Mouse (Mus musculus): ENCODE measurements around the gene Blm. TPM values are rescaled to one million over a fixed set of nuclear protein-coding genes. Genes with fewer than 3 reads are reported as not detected.

Gene Blm
- polyA plus RNA-seq (2012; rRNA removed), result 1.7 and 2.1 TPM in 2 replicates

GRCm38 (mm10) chr7:80535009-80535744, at the start of gene Blm:
TSS of gene Blm (minus strand) at chr7:80535119.
- DNase-seq (ENCODE audit: low read depth), result peak; percentile 87

GRCm38 (mm10) chr7:80583981-80584380, 49.1 kb upstream of the Blm start:
- DNase-seq (ENCODE audit: low read depth), result no peak

- no peak for DNase-seq (ENCODE audit: low read depth)
These were observed 48.0 kb upstream of the Blm start for GRCm38 (mm10) chr7:80582821-80583451.

GRCm38 (mm10) chr7:80580368-80580767, 45.4 kb upstream of the Blm start:
- DNase-seq (ENCODE audit: low read depth), result no peak

GRCm38 (mm10) chr7:80577417-80577980, 42.6 kb upstream of the Blm start:
- no peak for DNase-seq (ENCODE audit: low read depth)

GRCm38 (mm10) chr7:80576626-80577025, 41.7 kb upstream of the Blm start:
- no peak for DNase-seq (ENCODE audit: low read depth)

GRCm38 (mm10) chr7:80575750-80576149, 40.8 kb upstream of the Blm start:
- no peak for DNase-seq (ENCODE audit: low read depth)

- no peak for DNase-seq (ENCODE audit: low read depth)
These were observed 38.2 kb upstream of the Blm start for GRCm38 (mm10) chr7:80573076-80573475.

GRCm38 (mm10) chr7:80567982-80568381, 33.1 kb upstream of the Blm start:
- no peak for DNase-seq (ENCODE audit: low read depth)

GRCm38 (mm10) chr7:80561931-80562330, 27.0 kb upstream of the Blm start:
- DNase-seq (ENCODE audit: low read depth), result no peak

- DNase-seq (ENCODE audit: low read depth), result no peak
These were observed 26.4 kb upstream of the Blm start for GRCm38 (mm10) chr7:80561271-80561670.

- DNase-seq (ENCODE audit: low read depth), result no peak
These were observed 23.7 kb upstream of the Blm start for GRCm38 (mm10) chr7:80558572-80558971.

GRCm38 (mm10) chr7:80558101-80558500, 23.2 kb upstream of the Blm start:
- DNase-seq (ENCODE audit: low read depth), result no peak

GRCm38 (mm10) chr7:80557161-80557560, 22.2 kb upstream of the Blm start:
- no peak for DNase-seq (ENCODE audit: low read depth)

GRCm38 (mm10) chr7:80556166-80556565, 21.2 kb upstream of the Blm start:
- no peak for DNase-seq (ENCODE audit: low read depth)

- DNase-seq (ENCODE audit: low read depth), result no peak
These were observed 20.2 kb upstream of the Blm start for GRCm38 (mm10) chr7:80555146-80555545.

- no peak for DNase-seq (ENCODE audit: low read depth)
These were observed 19.5 kb upstream of the Blm start for GRCm38 (mm10) chr7:80554180-80555021.

- DNase-seq (ENCODE audit: low read depth), result no peak
These were observed 13.8 kb upstream of the Blm start for GRCm38 (mm10) chr7:80548513-80549260.

GRCm38 (mm10) chr7:80542139-80542831, 7.4 kb upstream of the Blm start:
- no peak for DNase-seq (ENCODE audit: low read depth)

- no peak for DNase-seq (ENCODE audit: low read depth)
These were observed 4.7 kb upstream of the Blm start for GRCm38 (mm10) chr7:80539581-80539980.

Data from gonadal fat pad, adult 2 months (tissue).